Mouse (Mus musculus) neutrophil, adult 59 days (primary cell): ENCODE measurements around the gene Ino80. TPM values are rescaled to one million over a fixed set of nuclear protein-coding genes. Genes with fewer than 3 reads are reported as not detected.

Experiments
- total RNA-seq, 2 experiments: library from RNA; stranded (reverse); gene quantifications; 1 replicate in 1 of 2; 2 replicates in 1 of 2; pipeline ENCODE4 v1.2.4; 2023

Ino80 gene
- 10 to 100 TPM; 17.8 to 20.6 TPM for total RNA-seq

GRCm38 (mm10) chr2:119477571-119478396, at the start of gene Ino80:
Gene Ino80 (minus strand): TSS chr2:119477687.

GRCm38 (mm10) chr2:119350555-119351486, 126.7 kb downstream of the Ino80 start, which contains the start of gene Chac1:
Gene Chac1 (plus strand): TSS chr2:119351229.

GRCm38 (mm10) chr2:119325568-119326143, 151.8 kb downstream of the Ino80 start, which contains the start of gene Dll4:
Gene Dll4 (plus strand): TSS chr2:119325784.

Other genes with a start within 250 kb of the Ino80 start
- gene Ppp1r14d, start 247.8 kb downstream of the Ino80 start, total RNA-seq: not detected
- not detected for gene Spint1, start 240.3 kb downstream of the Ino80 start, total RNA-seq
- gene Rhov, start 206.4 kb downstream of the Ino80 start, total RNA-seq: 10 to 100 TPM; 10.1 to 10.3 TPM
- gene Vps18, start 188.9 kb downstream of the Ino80 start, total RNA-seq: 10 to 100 TPM; 35.4 to 41.3 TPM
- not detected for gene Dll4, start 151.9 kb downstream of the Ino80 start, total RNA-seq
- 1 to 10 TPM; 6.4 to 6.8 TPM for gene Chac1, start 126.5 kb downstream of the Ino80 start, total RNA-seq
- gene Exd1, start 69.9 kb upstream of the Ino80 start, total RNA-seq: under 1 TPM; 0.36 to 0.44 TPM
- gene Chp1, start 70.0 kb upstream of the Ino80 start, total RNA-seq: 100 to 1,000 TPM; 187 to 198 TPM
- gene Nusap1, start 140.6 kb upstream of the Ino80 start, total RNA-seq: 10 to 100 TPM; 34.5 to 41.5 TPM
- 1 to 10 TPM; 7.6 to 9.3 TPM for gene Oip5, start 140.8 kb upstream of the Ino80 start, total RNA-seq
- gene Ndufaf1, start 185.1 kb upstream of the Ino80 start, total RNA-seq: 1 to 10 TPM; 7.2 to 8.2 TPM
- 10 to 100 TPM; 26.9 to 31.5 TPM for gene Rtf1, start 197.4 kb upstream of the Ino80 start, total RNA-seq